Mouse (Mus musculus): Measurements from ENCODE around the gene Pakap. TPM values are rescaled to one million over a fixed set of nuclear protein-coding genes. Genes with fewer than 3 reads are reported as not detected.

The Pakap gene
- polyA plus RNA-seq, 1 experiment from 2014 or later = 22.9 TPM

GRCm38 (mm10) chr4:57793989-57794388 lies 226.0 kb downstream of the Pakap start:
- H3K27ac ChIP-seq (replicated peaks; ENCODE audit: low read depth, low read length) = no peak overlapping the region
- 57% methylated on average over 8 of the region's 8 CpGs for WGBS

GRCm38 (mm10) chr4:57794547-57794946 lies 226.6 kb downstream of the Pakap start:
- no peak for ATAC-seq (replicated peaks; ENCODE audit: insufficient number of reproducible peaks, low FRiP score, low TSS enrichment, low read depth)
- H3K4me1 ChIP-seq (ENCODE audit: control insufficient read depth, insufficient read depth, low read length) = no peaks in the 10 kb centered on the region
- no peaks in the 10 kb centered on the region for H3K36me3 ChIP-seq (replicated peaks; ENCODE audit: control insufficient read depth, insufficient read depth, low read depth, low read length)
- H3K4me3 ChIP-seq (ENCODE audit: low read depth, low read length) = no peak overlapping the region
- H3K9ac ChIP-seq (replicated peaks; ENCODE audit: low read length) = no peak overlapping the region
- H3K27ac ChIP-seq (replicated peaks; ENCODE audit: low read depth, low read length) = no peak overlapping the region
- no peak for DNase-seq (ENCODE audit: low spot score)
- WGBS = 24% methylated on average over 3 of the region's 3 CpGs
- H3K9me3 ChIP-seq (replicated peaks; ENCODE audit: control insufficient read depth, low read length) = no peaks in the 10 kb centered on the region
- H3K4me2 ChIP-seq (ENCODE audit: low read depth, low read length) = no peak overlapping the region
- no peaks in the 10 kb centered on the region for H3K27me3 ChIP-seq (ENCODE audit: control insufficient read depth, insufficient read depth, low read length)

More at GRCm38 (mm10) chr4:57793989-57794388, 226.0 kb downstream of the Pakap start:
- no peaks in the 10 kb centered on the region for H3K4me1 ChIP-seq (ENCODE audit: control insufficient read depth, insufficient read depth, low read length)
- no peak for ATAC-seq (replicated peaks; ENCODE audit: insufficient number of reproducible peaks, low FRiP score, low TSS enrichment, low read depth)
- no peak for DNase-seq (ENCODE audit: low spot score)
- no peaks in the 10 kb centered on the region for H3K36me3 ChIP-seq (replicated peaks; ENCODE audit: control insufficient read depth, insufficient read depth, low read depth, low read length)
- no peaks in the 10 kb centered on the region for H3K27me3 ChIP-seq (ENCODE audit: control insufficient read depth, insufficient read depth, low read length)
- no peaks in the 10 kb centered on the region for H3K9me3 ChIP-seq (replicated peaks; ENCODE audit: control insufficient read depth, low read length)
- H3K4me3 ChIP-seq (ENCODE audit: low read depth, low read length) = no peak overlapping the region
- no peak overlapping the region for H3K9ac ChIP-seq (replicated peaks; ENCODE audit: low read length)
- H3K4me2 ChIP-seq (ENCODE audit: low read depth, low read length) = no peak overlapping the region

GRCm38 (mm10) chr4:57797548-57798285 lies 229.7 kb downstream of the Pakap start:
- H3K9ac ChIP-seq (replicated peaks; ENCODE audit: low read length) = no peak overlapping the region
- H3K27me3 ChIP-seq (ENCODE audit: control insufficient read depth, insufficient read depth, low read length) = no peaks in the 10 kb centered on the region
- H3K9me3 ChIP-seq (replicated peaks; ENCODE audit: control insufficient read depth, low read length) = no peaks in the 10 kb centered on the region
- H3K4me3 ChIP-seq (ENCODE audit: low read depth, low read length) = no peak overlapping the region
- no peak overlapping the region for H3K4me2 ChIP-seq (ENCODE audit: low read depth, low read length)
- no peaks in the 10 kb centered on the region for H3K36me3 ChIP-seq (replicated peaks; ENCODE audit: control insufficient read depth, insufficient read depth, low read depth, low read length)
- WGBS = 83% methylated on average over 9 of the region's 9 CpGs
- no peaks in the 10 kb centered on the region for H3K4me1 ChIP-seq (ENCODE audit: control insufficient read depth, insufficient read depth, low read length)
- H3K27ac ChIP-seq (replicated peaks; ENCODE audit: low read depth, low read length) = no peak overlapping the region
- no peak for DNase-seq (ENCODE audit: low spot score)
- no peak for ATAC-seq (replicated peaks; ENCODE audit: insufficient number of reproducible peaks, low FRiP score, low TSS enrichment, low read depth)

- H3K9me3 ChIP-seq (replicated peaks; ENCODE audit: control insufficient read depth, low read length) = no peaks in the 10 kb centered on the region
- H3K4me3 ChIP-seq (ENCODE audit: low read depth, low read length) = no peak overlapping the region
- 0 out of 2 replicates have a peak, but pooled peaks have one; percentile 34 for ATAC-seq (replicated peaks; ENCODE audit: insufficient number of reproducible peaks, low FRiP score, low TSS enrichment, low read depth)
- H3K4me1 ChIP-seq (ENCODE audit: control insufficient read depth, insufficient read depth, low read length) = no peaks in the 10 kb centered on the region
- H3K4me2 ChIP-seq (ENCODE audit: low read depth, low read length) = no peak overlapping the region
- no peaks in the 10 kb centered on the region for H3K36me3 ChIP-seq (replicated peaks; ENCODE audit: control insufficient read depth, insufficient read depth, low read depth, low read length)
- 49% methylated on average over 10 of the region's 10 CpGs for WGBS
- H3K9ac ChIP-seq (replicated peaks; ENCODE audit: low read length) = no peak overlapping the region
- no peaks in the 10 kb centered on the region for H3K27me3 ChIP-seq (ENCODE audit: control insufficient read depth, insufficient read depth, low read length)
- no peak overlapping the region for H3K27ac ChIP-seq (replicated peaks; ENCODE audit: low read depth, low read length)
- DNase-seq (ENCODE audit: low spot score) = no peak
Measured at GRCm38 (mm10) chr4:57798286-57799018, 230.5 kb downstream of the Pakap start.

GRCm38 (mm10) chr4:57799297-57799696 lies 231.3 kb downstream of the Pakap start:
- Histone ChIP-seq H3K36me3 (replicated peaks; ENCODE audit: control insufficient read depth, insufficient read depth, low read depth, low read length) (no peaks in the 10 kb centered on the region), H3K27ac (replicated peaks; ENCODE audit: low read depth, low read length) (no peak overlapping the region), H3K9ac (replicated peaks; ENCODE audit: low read length) (no peak overlapping the region), H3K9me3 (replicated peaks; ENCODE audit: control insufficient read depth, low read length) (no peaks in the 10 kb centered on the region), H3K27me3 (ENCODE audit: control insufficient read depth, insufficient read depth, low read length) (no peaks in the 10 kb centered on the region), H3K4me1 (ENCODE audit: control insufficient read depth, insufficient read depth, low read length) (no peaks in the 10 kb centered on the region), H3K4me2 (ENCODE audit: low read depth, low read length) (no peak overlapping the region), H3K4me3 (ENCODE audit: low read depth, low read length) (no peak overlapping the region)
- ATAC-seq (replicated peaks; ENCODE audit: insufficient number of reproducible peaks, low FRiP score, low TSS enrichment, low read depth) (no peak), DNase-seq (ENCODE audit: low spot score) (no peak)
- WGBS = 69% methylated on average over 1 of the region's 1 CpGs

- DNase-seq (ENCODE audit: low spot score) (no peak), ATAC-seq (replicated peaks; ENCODE audit: insufficient number of reproducible peaks, low FRiP score, low TSS enrichment, low read depth) (no peak)
- Histone ChIP-seq H3K9me3 (replicated peaks; ENCODE audit: control insufficient read depth, low read length) (no peaks in the 10 kb centered on the region), H3K4me1 (ENCODE audit: control insufficient read depth, insufficient read depth, low read length) (no peaks in the 10 kb centered on the region), H3K27me3 (ENCODE audit: control insufficient read depth, insufficient read depth, low read length) (no peaks in the 10 kb centered on the region), H3K4me2 (ENCODE audit: low read depth, low read length) (no peak overlapping the region), H3K4me3 (ENCODE audit: low read depth, low read length) (no peak overlapping the region), H3K9ac (replicated peaks; ENCODE audit: low read length) (no peak overlapping the region), H3K27ac (replicated peaks; ENCODE audit: low read depth, low read length) (no peak overlapping the region), H3K36me3 (replicated peaks; ENCODE audit: control insufficient read depth, insufficient read depth, low read depth, low read length) (no peaks in the 10 kb centered on the region)
- 85% methylated on average over 7 of the region's 7 CpGs for WGBS
Measured at GRCm38 (mm10) chr4:57801239-57801638, 233.3 kb downstream of the Pakap start.

GRCm38 (mm10) chr4:57801986-57802385 lies 234.0 kb downstream of the Pakap start:
- Histone ChIP-seq H3K36me3 (replicated peaks; ENCODE audit: control insufficient read depth, insufficient read depth, low read depth, low read length) (no peaks in the 10 kb centered on the region), H3K27me3 (ENCODE audit: control insufficient read depth, insufficient read depth, low read length) (no peaks in the 10 kb centered on the region), H3K4me2 (ENCODE audit: low read depth, low read length) (no peak overlapping the region), H3K9me3 (replicated peaks; ENCODE audit: control insufficient read depth, low read length) (no peaks in the 10 kb centered on the region), H3K4me1 (ENCODE audit: control insufficient read depth, insufficient read depth, low read length) (no peaks in the 10 kb centered on the region), H3K27ac (replicated peaks; ENCODE audit: low read depth, low read length) (no peak overlapping the region), H3K4me3 (ENCODE audit: low read depth, low read length) (no peak overlapping the region), H3K9ac (replicated peaks; ENCODE audit: low read length) (no peak overlapping the region)
- ATAC-seq (replicated peaks; ENCODE audit: insufficient number of reproducible peaks, low FRiP score, low TSS enrichment, low read depth) = no peak
- 93% methylated on average over 5 of the region's 5 CpGs for WGBS
- no peak for DNase-seq (ENCODE audit: low spot score)

GRCm38 (mm10) chr4:57802411-57802810 lies 234.4 kb downstream of the Pakap start:
- Histone ChIP-seq H3K27me3 (ENCODE audit: control insufficient read depth, insufficient read depth, low read length) (no peaks in the 10 kb centered on the region), H3K36me3 (replicated peaks; ENCODE audit: control insufficient read depth, insufficient read depth, low read depth, low read length) (no peaks in the 10 kb centered on the region), H3K27ac (replicated peaks; ENCODE audit: low read depth, low read length) (no peak overlapping the region), H3K4me1 (ENCODE audit: control insufficient read depth, insufficient read depth, low read length) (no peaks in the 10 kb centered on the region), H3K9me3 (replicated peaks; ENCODE audit: control insufficient read depth, low read length) (no peaks in the 10 kb centered on the region), H3K4me3 (ENCODE audit: low read depth, low read length) (no peak overlapping the region), H3K4me2 (ENCODE audit: low read depth, low read length) (no peak overlapping the region), H3K9ac (replicated peaks; ENCODE audit: low read length) (no peak overlapping the region)
- ATAC-seq (replicated peaks; ENCODE audit: insufficient number of reproducible peaks, low FRiP score, low TSS enrichment, low read depth) (no peak), DNase-seq (ENCODE audit: low spot score) (no peak)
- WGBS = 81% methylated on average over 3 of the region's 3 CpGs

All from embryonic facial prominence, embryonic 11.5 days (tissue).